Mouse (Mus musculus) forebrain, postnatal 0 days (tissue): ENCODE data around the gene Gm906. TPM values are rescaled to one million over a fixed set of nuclear protein-coding genes. Genes with fewer than 3 reads are reported as not detected.
"Not testable (repeated sequence)": the region's sequence is repeated elsewhere in the genome, so short reads cannot be mapped to it uniquely, and the experiment has no call there.

Source experiments
- ATAC-seq: fragments of 200-750 bp; cut with Nextera tagmentation; 2 replicates; pipeline ENCODE4 v1.8.0; 2017; ENCODE audit warnings: mild to moderate bottlenecking, moderate library complexity
- DNase-seq: peaks from one replicate; pipeline ENCODE4 v3.0.0-alpha.2; 2015
- H3K27ac ChIP-seq: fragments of 300-500 bp; sonication (generic); 2 replicates; pipeline ENCODE4 v1.5.1; 2014; ENCODE audit warnings: low read depth, mild to moderate bottlenecking, antibody characterized with exemption, low read length, moderate library complexity, mixed read lengths
- H3K27me3 ChIP-seq: fragments of 300-500 bp; sonication (generic); 2 replicates; pipeline ENCODE4 v1.6.1; 2014; ENCODE audit warnings: mild to moderate bottlenecking, low read length, mixed read lengths; ENCODE audit not compliant: insufficient read depth
- H3K36me3 ChIP-seq: fragments of 300-500 bp; sonication (generic); 2 replicates; pipeline ENCODE4 v1.6.1; 2014; ENCODE audit warnings: mild to moderate bottlenecking, moderate library complexity; ENCODE audit not compliant: insufficient read depth
- H3K4me1 ChIP-seq: fragments of 300-500 bp; sonication (generic); 2 replicates; pipeline ENCODE4 v1.6.1; 2014; ENCODE audit warnings: antibody characterized with exemption; ENCODE audit not compliant: insufficient read depth
- H3K4me2 ChIP-seq: fragments of 300-500 bp; sonication (generic); 2 replicates; pipeline ENCODE4 v1.6.1; 2014; ENCODE audit warnings: low read depth, mild to moderate bottlenecking, moderate library complexity
- H3K4me3 ChIP-seq: fragments of 300-500 bp; sonication (generic); 2 replicates; pipeline ENCODE4 v1.5.1; 2014; ENCODE audit warnings: low read depth, low read length, mixed read lengths
- H3K9ac ChIP-seq: fragments of 300-500 bp; sonication (generic); 2 replicates; pipeline ENCODE4 v1.6.1; 2014; ENCODE audit warnings: mild to moderate bottlenecking
- H3K9me3 ChIP-seq: fragments of 300-500 bp; sonication (generic); 2 replicates; pipeline ENCODE4 v1.6.1; 2016; ENCODE audit warnings: low read length
- CTCF ChIP-seq: sonication (generic); IDR thresholded peaks from 2 replicates; pipeline ENCODE4 v1.5.1; 2016; ENCODE audit warnings: antibody characterized with exemption, control low read depth, low read depth
- WGBS: fragments of 180-500 bp; shearing (Covaris S2); extraction: QIAGEN DNeasy Blood & Tissue Kit; methylation state at CpG from one replicate; pipeline ENCODE4 v1.1.7; 2014; 5-methylcytosine and 5-hydroxymethylcytosine counted together
- microRNA-seq, 2 experiments: library from miRNA; unstranded; fragments of <30 nt; microRNA quantifications; one replicate each; pipeline ENCODE4; 2016
- polyA plus RNA-seq: library from polyadenylated mRNA; unstranded; fragments of >200 nt; fragmentation: Nextera tagmentation; extraction: Ambion mirVana; gene quantifications from 2 replicates; pipeline ENCODE4 v1.2.1, GENCODE M21; 2015
- total RNA-seq: library from RNA; depleted of rRNA; stranded (reverse); fragments of >200 nt; gene quantifications from 2 replicates; pipeline ENCODE4 v1.2.3, GENCODE M21; 2014; rRNA removed

Gene Gm906
- total RNA-seq (not detected in 2 replicates), polyA plus RNA-seq (not detected in 2 replicates)

- not testable (repeated sequence) for H3K27me3 ChIP-seq, H3K4me2 ChIP-seq, H3K36me3 ChIP-seq, H3K9me3 ChIP-seq, H3K4me3 ChIP-seq, H3K4me1 ChIP-seq, H3K9ac ChIP-seq, H3K27ac ChIP-seq, ATAC-seq, DNase-seq
- WGBS = 74% methylated on average over 3 of the region's 3 CpGs
Measured at GRCm38 (mm10) chr13:50250208-50250607, at the start of gene Gm906. Gm906 (minus strand) TSS chr13:50250308.

- H3K27ac ChIP-seq = not testable (repeated sequence)
Measured at GRCm38 (mm10) chr13:50283308-50283707, 33.2 kb upstream of the Gm906 start.

GRCm38 (mm10) chr13:50236487-50236886 is 13.6 kb downstream of the Gm906 start:
- no peak overlapping the region for H3K27ac ChIP-seq
- no peaks in the 10 kb centered on the region for H3K36me3 ChIP-seq

More at GRCm38 (mm10) chr13:50283308-50283707, 33.2 kb upstream of the Gm906 start:
- H3K4me2 ChIP-seq, H3K27me3 ChIP-seq, H3K4me3 ChIP-seq, ATAC-seq, H3K4me1 ChIP-seq, H3K9me3 ChIP-seq, DNase-seq, H3K36me3 ChIP-seq, H3K9ac ChIP-seq: not testable (repeated sequence)
- 100% methylated on average over 1 of the region's 4 CpGs for WGBS

GRCm38 (mm10) chr13:50211842-50212241 is 38.3 kb downstream of the Gm906 start:
- WGBS = 0% methylated on average over 1 of the region's 1 CpGs
- not testable (repeated sequence) for H3K36me3 ChIP-seq, H3K4me1 ChIP-seq, H3K4me3 ChIP-seq, H3K9ac ChIP-seq, H3K27me3 ChIP-seq, H3K27ac ChIP-seq, H3K9me3 ChIP-seq, ATAC-seq, H3K4me2 ChIP-seq
- TF ChIP-seq CTCF = peak; percentile 56
- DNase-seq = peak; percentile 42

More at GRCm38 (mm10) chr13:50236487-50236886, 13.6 kb downstream of the Gm906 start:
- no peak for ATAC-seq
- no peak overlapping the region for H3K4me3 ChIP-seq
- no peak overlapping the region for H3K4me2 ChIP-seq
- no peak for TF ChIP-seq CTCF
- no peaks in the 10 kb centered on the region for H3K4me1 ChIP-seq
- H3K27me3 ChIP-seq = no peaks in the 10 kb centered on the region
- H3K9me3 ChIP-seq = no peaks in the 10 kb centered on the region
- no peak for DNase-seq
- no peak overlapping the region for H3K9ac ChIP-seq
- WGBS = 90% methylated on average over 3 of the region's 3 CpGs

- H3K4me1 ChIP-seq, H3K4me3 ChIP-seq, H3K36me3 ChIP-seq, H3K9ac ChIP-seq, H3K9me3 ChIP-seq, ATAC-seq, H3K27me3 ChIP-seq, H3K4me2 ChIP-seq, DNase-seq, H3K27ac ChIP-seq: not testable (repeated sequence)
Measured at GRCm38 (mm10) chr13:50210191-50210590, 39.9 kb downstream of the Gm906 start.

GRCm38 (mm10) chr13:50209651-50210050 is 40.5 kb downstream of the Gm906 start:
- not testable (repeated sequence) for H3K27me3 ChIP-seq, H3K9ac ChIP-seq, H3K4me1 ChIP-seq, H3K4me2 ChIP-seq, DNase-seq, H3K27ac ChIP-seq, ATAC-seq, H3K9me3 ChIP-seq, H3K36me3 ChIP-seq, H3K4me3 ChIP-seq
- 86% methylated on average over 2 of the region's 2 CpGs for WGBS

GRCm38 (mm10) chr13:50207966-50208365 is 42.1 kb downstream of the Gm906 start:
- H3K36me3 ChIP-seq = no peaks in the 10 kb centered on the region
- no peaks in the 10 kb centered on the region for H3K27me3 ChIP-seq
- no peak overlapping the region for H3K4me3 ChIP-seq
- no peak for TF ChIP-seq CTCF
- 90% methylated on average over 12 of the region's 12 CpGs for WGBS
- no peak overlapping the region for H3K4me2 ChIP-seq
- no peaks in the 10 kb centered on the region for H3K9me3 ChIP-seq
- H3K4me1 ChIP-seq = no peaks in the 10 kb centered on the region
- no peak overlapping the region for H3K27ac ChIP-seq
- ATAC-seq = no peak
- no peak overlapping the region for H3K9ac ChIP-seq
- DNase-seq = no peak

GRCm38 (mm10) chr13:50196831-50197230 is 53.3 kb downstream of the Gm906 start:
- H3K4me1 ChIP-seq, H3K4me3 ChIP-seq, H3K36me3 ChIP-seq, H3K4me2 ChIP-seq, ATAC-seq, H3K27me3 ChIP-seq, DNase-seq, H3K9ac ChIP-seq, H3K27ac ChIP-seq, H3K9me3 ChIP-seq: not testable (repeated sequence)

Small RNAs within 50 kb of the gene (microRNA-seq; reads per million reads assigned to microRNA genes)
- 0 reads per million in 2 experiments for gene Gm24017

Other genes with a start within 250 kb of the Gm906 start
- gene Fbxw17, start 167.6 kb upstream of the Gm906 start, total RNA-seq = 36.8 and 53.9 TPM in 2 replicates
- gene Fbxw17, start 167.6 kb upstream of the Gm906 start, polyA plus RNA-seq = 18.4 and 23.6 TPM in 2 replicates
- not detected in 2 replicates for gene Gm47429, start 193.6 kb upstream of the Gm906 start, total RNA-seq
- gene Gm47429, start 193.6 kb upstream of the Gm906 start, polyA plus RNA-seq = not detected in 2 replicates
- not detected in 2 replicates for gene Nutm2, start 217.0 kb upstream of the Gm906 start, total RNA-seq
- gene Nutm2, start 217.0 kb upstream of the Gm906 start, polyA plus RNA-seq = not detected in 2 replicates